Mouse (Mus musculus): ENCODE measurements at regions not wholly inside any gene's neighbourhood (a gene's known extent, or its start where the extent isn't known, plus 50 kb on each side); places are given as distances from the start of the nearest gene placed in this dataset.

- no peak for TF ChIP-seq CTCF (IDR thresholded peaks at IDR 0.05; ENCODE audit: borderline replicate concordance, extremely low read depth, insufficient read depth, insufficient read length)
- no peak for TF ChIP-seq POLR2A (IDR thresholded peaks at IDR 0.05; ENCODE audit: borderline replicate concordance, extremely low read depth, insufficient read depth, insufficient read length, poor library complexity, severe bottlenecking)
Observed at GRCm38 (mm10) chr17:9894828-9895685, 225.5 kb upstream of the Pabpc6 start.
